Mouse (Mus musculus) liver, postnatal 0 days (tissue): ENCODE results near the gene Vps33b.

Experiments used
- CTCF ChIP-seq: sonication (generic); IDR thresholded peaks from 2 replicates; pipeline ENCODE4 v1.5.1; 2016; ENCODE audit warnings: antibody characterized with exemption, low read depth
- EP300 ChIP-seq: IDR thresholded peaks from 2 replicates; pipeline ENCODE4 v1.6.1; 2016; ENCODE audit warnings: antibody characterized with exemption, low read depth, mild to moderate bottlenecking

GRCm38 (mm10) chr7:80297041-80297440 lies 27.6 kb downstream of the Vps33b start:
- TF ChIP-seq CTCF: no peak
- no peak for TF ChIP-seq EP300
